Mouse (Mus musculus) ES-E14 (cell line): Measurements from ENCODE around the gene Nacc2.

Experiments
- CHD2 ChIP-seq: IDR thresholded peaks from 2 replicates; pipeline ENCODE4 v1.6.1; 2014; ENCODE audit warnings: mild to moderate bottlenecking, low read depth, low read length, inconsistent platforms
- HCFC1 ChIP-seq: IDR thresholded peaks from 2 replicates; pipeline ENCODE4 v1.6.1; 2012; ENCODE audit warnings: low read length, inconsistent platforms, borderline replicate concordance; ENCODE audit not compliant: insufficient read depth
- ZC3H11A ChIP-seq: IDR thresholded peaks from 2 replicates; pipeline ENCODE4 v1.6.1; 2012; ENCODE audit warnings: low read depth, mild to moderate bottlenecking, inconsistent platforms, low read length, borderline replicate concordance

- TF ChIP-seq CHD2 (no peak), ZC3H11A (peak; percentile 46; the same call in 1 of the 2 replicates), HCFC1 (peak; percentile 45; the same call in 1 of the 2 replicates)
These were observed 67.8 kb downstream of the Nacc2 start for GRCm38 (mm10) chr2:26055046-26055746.
